Mouse (Mus musculus) layer of hippocampus, adult 18-20 months (tissue): ENCODE results near the gene Ptprn. TPM values are rescaled to one million over a fixed set of nuclear protein-coding genes. Genes with fewer than 3 reads are reported as not detected.

ENCODE experiments used
- microRNA-seq, 2 experiments: library from miRNA; unstranded; fragments of <30 nt; microRNA quantifications; one replicate each; pipeline ENCODE4 v1.2.0; 2021
- total RNA-seq, 2 experiments: library from RNA; stranded (reverse); gene quantifications; 2 replicates each; pipeline ENCODE4 v1.2.3; 2021

Ptprn gene
- total RNA-seq, 2 experiments from 2014 or later = 399 to 401 TPM

Small RNA genes within 50 kb of the gene (microRNA-seq; reads per million reads assigned to microRNA genes)
- gene Gm27943 = 0 reads per million in 2 experiments

Other genes starting within 250 kb of the Ptprn start
- 1 to 10 TPM; 1.7 to 2.6 TPM for gene Nhej1, start 139.3 kb downstream of the Ptprn start, total RNA-seq
- gene Slc23a3, start 130.6 kb downstream of the Ptprn start, total RNA-seq = under 1 TPM; 0.15 to 0.47 TPM
- 10 to 100 TPM; 29.3 to 31.7 TPM for gene Cnppd1, start 121.8 kb downstream of the Ptprn start, total RNA-seq
- gene Retreg2, start 121.7 kb downstream of the Ptprn start, total RNA-seq = 100 to 1,000 TPM; 183 to 185 TPM
- gene Zfand2b, start 95.9 kb downstream of the Ptprn start, total RNA-seq = 10 to 100 TPM; 35.1 to 38.9 TPM
- 10 to 100 TPM; 26.8 to 30.3 TPM for gene Abcb6, start 84.1 kb downstream of the Ptprn start, total RNA-seq
- gene Ankzf1, start 72.4 kb downstream of the Ptprn start, total RNA-seq = 10 to 100 TPM; 26.1 to 26.8 TPM
- 100 to 1,000 TPM; 108 to 115 TPM for gene Atg9a, start 72.3 kb downstream of the Ptprn start, total RNA-seq
- gene Glb1l, start 53.7 kb downstream of the Ptprn start, total RNA-seq = 10 to 100 TPM; 12.0 to 13.4 TPM
- 10 to 100 TPM; 77.3 to 86.6 TPM for gene Stk16, start 53.7 kb downstream of the Ptprn start, total RNA-seq
- 100 to 1,000 TPM; 524 to 572 TPM for gene Tuba4a, start 44.6 kb downstream of the Ptprn start, total RNA-seq
- gene A630095N17Rik, start 32.4 kb downstream of the Ptprn start, total RNA-seq = not detected
- gene Dnajb2, start 28.1 kb downstream of the Ptprn start, total RNA-seq = 100 to 1,000 TPM in 1 of 2 experiments, 10 to 100 TPM in 1; 93.4 to 100 TPM
- gene Resp18, start 13.9 kb upstream of the Ptprn start, total RNA-seq = 100 to 1,000 TPM; 104 to 114 TPM
- 10 to 100 TPM; 49.2 to 50.0 TPM for gene Dnpep, start 53.5 kb upstream of the Ptprn start, total RNA-seq
- gene Des, start 95.8 kb upstream of the Ptprn start, total RNA-seq = under 1 TPM; 0.48 to 0.69 TPM
- 100 to 1,000 TPM; 168 to 178 TPM for gene Speg, start 110.8 kb upstream of the Ptprn start, total RNA-seq
- gene Gmppa, start 171.4 kb upstream of the Ptprn start, total RNA-seq = 10 to 100 TPM; 66.4 to 69.1 TPM
- 1 to 10 TPM; 7.3 to 8.1 TPM for gene Asic4, start 185.9 kb upstream of the Ptprn start, total RNA-seq
- 10 to 100 TPM; 90.3 to 91.5 TPM for gene Chpf, start 214.8 kb upstream of the Ptprn start, total RNA-seq
- 10 to 100 TPM; 68.6 to 70.6 TPM for gene Tmem198, start 215.0 kb upstream of the Ptprn start, total RNA-seq
- gene Obsl1, start 241.9 kb upstream of the Ptprn start, total RNA-seq = 10 to 100 TPM; 18.3 to 19.2 TPM
- gene Inha, start 242.6 kb upstream of the Ptprn start, total RNA-seq = 10 to 100 TPM; 13.1 to 14.5 TPM